Mouse (Mus musculus) heart, adult 2 months (tissue): ENCODE data around the gene Azin2. TPM values are rescaled to one million over a fixed set of nuclear protein-coding genes. Genes with fewer than 3 reads are reported as not detected.

Experiments used
- DNase-seq, 2 experiments: peaks; one replicate each; pipeline ENCODE4 v3.0.0; 2021
- H3K27ac ChIP-seq: fragments of 200-600 bp; 2 replicates; pipeline ENCODE4 v1.8.1; 2022
- H3K27me3 ChIP-seq: fragments of 200-500 bp; 2 replicates; pipeline ENCODE4 v1.6.1; 2012; ENCODE audit warnings: mild to moderate bottlenecking, low read length, inconsistent platforms, mixed read lengths; ENCODE audit not compliant: control insufficient read depth, insufficient read depth
- H3K36me3 ChIP-seq: fragments of 200-500 bp; 2 replicates; pipeline ENCODE4 v1.6.1; 2012; ENCODE audit warnings: low read length, inconsistent platforms; ENCODE audit not compliant: control insufficient read depth, insufficient read depth
- H3K4me1 ChIP-seq: fragments of 200-500 bp; 2 replicates; pipeline ENCODE4 v1.6.1; 2011; ENCODE audit warnings: low read length; ENCODE audit not compliant: control insufficient read depth, insufficient read depth
- H3K4me3 ChIP-seq: fragments of 200-600 bp; 2 replicates; pipeline ENCODE4 v1.8.1; 2022
- H3K79me2 ChIP-seq: fragments of 200-500 bp; replicated peaks from 2 replicates; pipeline ENCODE4 v1.6.1; 2012; ENCODE audit warnings: mild to moderate bottlenecking, inconsistent platforms, low read length, moderate library complexity, mixed read lengths; ENCODE audit not compliant: control insufficient read depth, insufficient read depth
- H3K9ac ChIP-seq: fragments of 200-500 bp; 2 replicates; pipeline ENCODE4 v1.6.1; 2012; ENCODE audit warnings: low read depth, mild to moderate bottlenecking, control low read depth, inconsistent platforms, low read length, mixed read lengths
- CTCF ChIP-seq: fragments of 200-600 bp; IDR thresholded peaks from 2 replicates; pipeline ENCODE4 v1.8.1; 2022; ENCODE audit warnings: antibody characterized with exemption, mild to moderate bottlenecking, moderate library complexity
- EP300 ChIP-seq: fragments of 200-500 bp; IDR thresholded peaks from 2 replicates; pipeline ENCODE4 v1.6.1; 2011; ENCODE audit warnings: low read depth, low read length, control low read depth; ENCODE audit not compliant: insufficient read depth
- POLR2A ChIP-seq: fragments of 200-500 bp; IDR thresholded peaks from 2 replicates; pipeline ENCODE4 v1.6.1; 2011; ENCODE audit warnings: mild to moderate bottlenecking, low read depth, low read length, control low read depth; ENCODE audit not compliant: insufficient read depth
- WGBS: fragments of 180-500 bp; shearing (Covaris S2); methylation state at CpG from one replicate; pipeline ENCODE4 v1.1.7; 2018; 5-methylcytosine and 5-hydroxymethylcytosine counted together
- intact Hi-C: fragments of 180-260 bp; cut with DNase I; formaldehyde crosslinking; loops from one replicate; pipeline ENCODE4 v1.15.1; 2025
- polyA plus RNA-seq: library from polyadenylated mRNA; depleted of rRNA; stranded (reverse); fragments of >200 nt; gene quantifications from 2 replicates; pipeline ENCODE4 v1.2.3, GENCODE M21; 2012
- total RNA-seq, 2 experiments: library from RNA; stranded (reverse); gene quantifications; 2 replicates each; pipeline ENCODE4 v1.2.3; 2021

Azin2 gene
- total and polyA plus RNA-seq, 3 experiments: 2.0 to 3.7 (median 3.0) TPM

DNA sequence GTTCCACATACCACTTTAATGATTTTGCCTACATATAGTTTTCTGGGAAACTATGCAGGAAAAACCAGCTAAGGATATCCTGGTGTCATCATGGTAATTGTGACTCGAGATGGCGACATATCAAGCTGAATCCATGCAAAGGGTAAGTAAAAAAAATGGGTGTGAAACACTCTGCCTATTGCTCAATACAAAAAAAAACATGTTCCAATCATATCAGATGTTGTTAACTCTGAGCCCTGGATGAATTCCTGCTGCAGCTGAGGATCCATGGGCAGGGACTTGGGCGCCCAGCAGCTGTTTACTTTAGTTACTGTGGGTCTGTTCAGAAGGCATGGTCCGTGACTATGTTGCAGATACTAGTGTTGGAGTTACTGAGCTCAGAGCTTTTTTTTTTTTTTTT lies 14.3 kb upstream of the Azin2 start:
- H3K79me2 ChIP-seq: no peaks in the 10 kb centered on the region
- H3K4me1 ChIP-seq: peaks cover 3% of the 10 kb centered on the region; the same call in 1 of the 2 replicates
- WGBS: 74% methylated on average over 4 of the region's 4 CpGs
- intact Hi-C loops: no loop called here
- no peaks in the 10 kb centered on the region for H3K27me3 ChIP-seq
- H3K4me3 ChIP-seq: no peak overlapping the region
- no peak for DNase-seq
- no peak overlapping the region for H3K9ac ChIP-seq
- no peak overlapping the region for H3K27ac ChIP-seq
- no peak for TF ChIP-seq POLR2A
- TF ChIP-seq CTCF: no peak
- TF ChIP-seq EP300: no peak
- H3K36me3 ChIP-seq: no peaks in the 10 kb centered on the region

DNA sequence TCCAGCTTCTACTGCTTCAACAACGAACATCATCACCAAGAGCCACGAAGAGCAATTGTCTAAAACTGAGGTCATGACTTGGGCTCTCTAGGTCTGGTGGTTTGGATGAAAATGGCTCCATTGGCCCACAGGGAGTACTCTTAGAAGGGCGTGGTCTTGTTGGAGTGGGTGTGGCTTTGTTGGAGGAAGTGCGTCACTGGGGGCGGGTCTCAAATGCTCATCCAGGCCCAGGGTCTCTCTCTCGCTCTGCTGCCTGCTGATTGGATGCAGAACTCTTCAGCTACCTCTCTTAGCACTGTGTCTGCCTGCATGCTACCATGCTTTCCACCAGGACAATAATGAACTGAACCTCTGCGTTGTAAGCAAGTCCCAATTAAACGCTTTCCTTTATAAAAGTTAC lies 12.4 kb upstream of the Azin2 start:
- Histone ChIP-seq H3K27me3 (no peaks in the 10 kb centered on the region), H3K4me3 (no peak overlapping the region), H3K36me3 (no peaks in the 10 kb centered on the region), H3K9ac (no peak overlapping the region), H3K4me1 (no peaks in the 10 kb centered on the region; the same call in 1 of the 2 replicates), H3K79me2 (no peaks in the 10 kb centered on the region), H3K27ac (no peak overlapping the region)
- TF ChIP-seq CTCF (no peak), POLR2A (no peak), EP300 (no peak)
- no peak for DNase-seq
- WGBS: 84% methylated on average over 8 of the region's 8 CpGs
- intact Hi-C loops: no loop called here

DNA sequence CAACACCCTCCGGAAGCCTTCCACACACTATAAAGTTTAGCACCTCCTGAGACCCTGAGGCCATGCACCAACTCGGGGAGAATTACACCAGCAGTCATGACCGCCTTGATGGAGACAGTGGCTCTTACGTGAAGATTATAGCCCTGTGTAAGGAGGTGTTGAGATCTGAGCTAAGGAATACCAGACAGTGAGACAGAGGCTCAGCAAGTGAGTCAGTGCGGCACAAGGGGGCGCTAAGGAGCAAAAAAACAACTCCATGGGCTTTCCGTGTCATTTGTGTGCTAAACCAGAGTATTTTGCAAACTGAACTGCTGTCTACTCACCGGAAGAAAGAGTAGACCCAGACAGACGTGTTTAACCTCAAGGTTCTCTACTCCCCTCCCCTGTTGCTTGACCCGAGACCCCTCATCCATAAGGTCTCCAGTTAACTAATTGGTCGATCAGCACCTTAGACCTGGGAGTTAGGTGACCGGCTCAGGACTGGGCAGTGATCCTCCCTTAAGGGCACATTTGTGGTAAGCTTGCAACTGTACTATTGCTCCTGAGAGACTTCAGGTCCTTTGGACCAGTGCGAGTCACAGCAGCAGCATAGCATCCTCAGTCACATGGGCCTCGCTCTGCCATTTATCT lies 8.9 kb upstream of the Azin2 start:
- H3K27ac ChIP-seq: no peak overlapping the region
- no peaks in the 10 kb centered on the region; the same call in 1 of the 2 replicates for H3K4me1 ChIP-seq
- no peaks in the 10 kb centered on the region for H3K27me3 ChIP-seq
- no peaks in the 10 kb centered on the region for H3K36me3 ChIP-seq
- no peak overlapping the region for H3K9ac ChIP-seq
- no peak overlapping the region for H3K4me3 ChIP-seq
- DNase-seq: peak; percentile 60 to 81
- intact Hi-C loops: loop anchor here (1.0 kb wide), 2 partner anchors 111 to 115 kb away; no protein-coding TSS in a partner anchor
- H3K79me2 ChIP-seq: no peaks in the 10 kb centered on the region
- 44% methylated on average over 14 of the region's 14 CpGs for WGBS
- TF ChIP-seq EP300 (0 out of 2 replicates have a peak, but pooled peaks have one; percentile 58), CTCF (peak; percentile 91), POLR2A (no peak)

DNA sequence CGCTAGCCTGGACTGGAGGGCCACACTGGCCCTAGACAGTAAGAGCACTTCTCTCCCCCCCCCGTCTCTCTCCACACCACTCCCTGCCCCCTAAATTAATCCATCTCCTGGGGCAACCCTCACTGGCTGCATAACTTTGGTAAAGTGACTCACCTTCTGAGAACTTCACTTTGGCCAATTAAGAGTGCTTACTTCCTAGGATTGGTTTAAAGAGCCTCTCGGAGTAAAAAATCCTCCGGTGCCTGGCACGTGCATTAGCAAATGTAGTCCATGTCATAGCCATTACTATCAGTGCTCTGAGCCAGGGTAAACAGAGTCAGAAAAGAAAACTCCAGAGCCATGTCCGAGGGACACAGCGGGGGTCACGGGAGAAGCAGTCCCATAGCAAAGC lies 8.2 kb upstream of the Azin2 start:
- intact Hi-C loops: no loop called here
- no peak overlapping the region for H3K27ac ChIP-seq

DNA sequence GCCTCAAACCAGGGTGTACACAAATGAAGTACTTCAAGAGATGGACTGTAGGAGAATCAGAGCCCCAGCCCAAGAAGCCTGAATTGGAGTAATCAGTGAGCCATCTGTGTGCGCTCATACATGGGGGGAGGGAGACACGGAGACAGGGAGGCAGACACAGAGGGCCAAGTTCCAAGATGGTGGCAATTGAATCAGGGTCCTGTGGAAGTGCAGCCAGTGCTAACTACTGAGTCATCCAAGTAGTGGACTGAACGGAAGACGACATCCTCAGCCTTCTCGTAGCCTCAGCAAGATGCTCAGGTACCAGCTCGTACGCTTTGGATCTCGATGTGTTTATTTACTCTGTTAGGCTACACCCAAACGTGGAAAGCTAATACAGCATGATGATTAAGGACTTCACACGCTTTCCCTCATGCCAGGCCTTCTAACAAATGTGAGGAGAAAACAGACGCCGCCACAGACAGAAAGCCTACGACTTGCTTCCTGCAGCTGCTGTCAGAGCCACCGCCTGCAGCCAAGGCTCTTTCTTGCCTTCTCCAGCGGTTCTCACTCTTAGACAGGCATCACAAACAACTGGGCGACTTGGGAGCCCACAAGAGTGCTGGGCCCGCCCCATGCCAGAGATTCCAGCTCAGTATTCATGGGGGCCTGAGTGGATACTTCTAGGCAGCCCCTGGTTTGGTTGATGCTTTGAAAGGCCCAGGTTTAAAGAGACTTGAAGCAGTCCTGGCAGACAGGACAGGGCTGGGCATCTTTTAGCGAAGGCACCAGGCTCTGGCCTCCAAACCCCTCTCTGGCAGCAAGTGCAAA lies 7.6 kb upstream of the Azin2 start:
- intact Hi-C loops: no loop called here
- no peaks in the 10 kb centered on the region for H3K79me2 ChIP-seq
- 76% methylated on average over 18 of the region's 18 CpGs for WGBS
- no peaks in the 10 kb centered on the region for H3K27me3 ChIP-seq
- no peaks in the 10 kb centered on the region for H3K36me3 ChIP-seq
- H3K4me1 ChIP-seq: no peaks in the 10 kb centered on the region; the same call in 1 of the 2 replicates
- TF ChIP-seq POLR2A (no peak), CTCF (no peak), EP300 (no peak)
- H3K27ac ChIP-seq: no peak overlapping the region
- no peak overlapping the region for H3K4me3 ChIP-seq
- H3K9ac ChIP-seq: no peak overlapping the region
- no peak for DNase-seq

More for the DNA sequence above, 8.2 kb upstream of the Azin2 start:
- TF ChIP-seq CTCF (no peak), EP300 (no peak), POLR2A (no peak)
- no peaks in the 10 kb centered on the region for H3K79me2 ChIP-seq
- H3K4me3 ChIP-seq: no peak overlapping the region
- no peaks in the 10 kb centered on the region for H3K36me3 ChIP-seq
- 73% methylated on average over 7 of the region's 8 CpGs for WGBS
- no peaks in the 10 kb centered on the region for H3K27me3 ChIP-seq
- H3K4me1 ChIP-seq: no peaks in the 10 kb centered on the region; the same call in 1 of the 2 replicates
- no peak for DNase-seq
- no peak overlapping the region for H3K9ac ChIP-seq

DNA sequence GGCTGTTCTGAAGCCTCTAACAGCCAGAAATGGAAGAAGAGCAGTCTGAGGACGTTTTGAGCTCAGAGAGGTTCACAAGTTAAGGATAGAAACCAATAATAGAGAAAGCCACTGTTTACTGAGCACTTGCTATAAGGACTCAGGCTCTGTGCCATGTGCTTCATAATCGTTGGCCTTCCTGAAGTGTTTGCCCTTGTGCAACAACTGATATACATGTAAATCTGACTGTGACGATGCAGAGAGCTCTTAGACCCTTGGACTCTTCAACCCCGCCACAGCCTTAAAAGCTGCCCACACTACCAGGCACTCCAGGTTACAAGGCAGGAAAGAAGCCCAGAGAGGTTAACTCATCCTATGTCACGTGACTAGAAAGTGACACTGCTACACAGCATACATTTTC lies 6.8 kb upstream of the Azin2 start:
- intact Hi-C loops: no loop called here
- Histone ChIP-seq H3K36me3 (no peaks in the 10 kb centered on the region), H3K79me2 (no peaks in the 10 kb centered on the region), H3K9ac (no peak overlapping the region), H3K27me3 (no peaks in the 10 kb centered on the region), H3K4me1 (no peaks in the 10 kb centered on the region; the same call in 1 of the 2 replicates), H3K27ac (no peak overlapping the region), H3K4me3 (no peak overlapping the region)
- 50% methylated on average over 5 of the region's 5 CpGs for WGBS
- no peak for DNase-seq
- TF ChIP-seq POLR2A (no peak), EP300 (no peak), CTCF (no peak)
